Mouse (Mus musculus) kidney, embryonic 16.5 days (tissue): ENCODE data around the gene Fignl2. TPM values are rescaled to one million over a fixed set of nuclear protein-coding genes. Genes with fewer than 3 reads are reported as not detected.

Source experiments
- ATAC-seq: fragments of 200-750 bp; cut with Nextera tagmentation; 2 replicates; pipeline ENCODE4 v1.8.0; 2017; ENCODE audit warnings: moderate TSS enrichment; ENCODE audit not compliant: low FRiP score, low TSS enrichment
- H3K27ac ChIP-seq: fragments of 300-500 bp; sonication (generic); 2 replicates; pipeline ENCODE4 v1.5.1; 2014; ENCODE audit warnings: low read length
- H3K27me3 ChIP-seq: fragments of 300-500 bp; sonication (generic); 2 replicates; pipeline ENCODE4 v1.6.1; 2014; ENCODE audit warnings: low read length, control low read depth, mixed read lengths; ENCODE audit not compliant: insufficient read depth
- H3K36me3 ChIP-seq: fragments of 300-500 bp; sonication (generic); 2 replicates; pipeline ENCODE4 v1.6.1; 2014; ENCODE audit warnings: low read length, control low read depth, mixed read lengths; ENCODE audit not compliant: insufficient read depth
- H3K4me1 ChIP-seq: fragments of 300-500 bp; sonication (generic); 2 replicates; pipeline ENCODE4 v1.6.1; 2014; ENCODE audit warnings: low read length, control low read depth, mixed read lengths; ENCODE audit not compliant: insufficient read depth
- H3K4me2 ChIP-seq: fragments of 300-500 bp; sonication (generic); replicated peaks from 2 replicates; pipeline ENCODE4 v1.6.1; 2014; ENCODE audit warnings: low read depth, low read length
- H3K4me3 ChIP-seq: fragments of 300-500 bp; sonication (generic); 2 replicates; pipeline ENCODE4 v1.5.1; 2014; ENCODE audit warnings: mild to moderate bottlenecking, low read length
- H3K9ac ChIP-seq: fragments of 300-500 bp; sonication (generic); replicated peaks from 2 replicates; pipeline ENCODE4 v1.6.1; 2014; ENCODE audit warnings: low read length
- H3K9me3 ChIP-seq: fragments of 300-500 bp; sonication (generic); 2 replicates; pipeline ENCODE4 v1.6.1; 2016; ENCODE audit warnings: low read length, control low read depth
- WGBS: fragments of 180-500 bp; shearing (Covaris S2); extraction: QIAGEN DNeasy Blood & Tissue Kit; methylation state at CpG from one replicate; pipeline ENCODE4 v1.1.7; 2014; 5-methylcytosine and 5-hydroxymethylcytosine counted together
- polyA plus RNA-seq: library from polyadenylated mRNA; unstranded; fragments of >200 nt; fragmentation: Nextera tagmentation; extraction: Ambion mirVana; gene quantifications from 2 replicates; pipeline ENCODE4 v1.2.1, GENCODE M21; 2015

Fignl2 gene
- polyA plus RNA-seq, 1 experiment from 2014 or later, result 0.35 TPM

DNA sequence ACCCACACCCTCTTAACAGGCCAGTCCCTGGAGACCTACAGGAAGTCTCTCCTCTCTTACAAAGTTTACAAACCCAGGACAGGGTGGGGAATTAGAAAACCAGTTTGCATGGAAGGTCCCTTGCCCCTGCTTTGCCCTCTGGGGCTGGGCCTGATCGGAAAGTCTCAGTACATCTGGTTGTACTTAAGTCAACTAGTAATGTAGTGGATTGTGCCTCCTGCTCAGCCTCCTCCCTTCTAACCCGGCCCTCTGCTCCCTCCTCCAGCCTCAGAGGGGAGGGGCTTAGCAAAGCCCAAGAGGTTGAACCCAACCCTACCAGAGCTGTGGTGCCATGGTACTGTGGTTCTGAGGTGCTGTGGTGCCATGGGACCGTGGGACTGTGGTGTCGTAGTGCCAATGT, 3.9 kb upstream of the Fignl2 start:
- ATAC-seq, result no peak
- H3K4me2 ChIP-seq, result no peak overlapping the region
- no peak overlapping the region for H3K4me3 ChIP-seq
- H3K27me3 ChIP-seq, result peaks cover 5% of the 10 kb centered on the region; the same call in 1 of the 2 replicates
- H3K36me3 ChIP-seq, result no peaks in the 10 kb centered on the region
- peaks cover 38% of the 10 kb centered on the region for H3K4me1 ChIP-seq
- 49% methylated on average over 4 of the region's 4 CpGs for WGBS
- no peak overlapping the region for H3K27ac ChIP-seq
- H3K9me3 ChIP-seq, result no peaks in the 10 kb centered on the region
- H3K9ac ChIP-seq, result no peak overlapping the region

DNA sequence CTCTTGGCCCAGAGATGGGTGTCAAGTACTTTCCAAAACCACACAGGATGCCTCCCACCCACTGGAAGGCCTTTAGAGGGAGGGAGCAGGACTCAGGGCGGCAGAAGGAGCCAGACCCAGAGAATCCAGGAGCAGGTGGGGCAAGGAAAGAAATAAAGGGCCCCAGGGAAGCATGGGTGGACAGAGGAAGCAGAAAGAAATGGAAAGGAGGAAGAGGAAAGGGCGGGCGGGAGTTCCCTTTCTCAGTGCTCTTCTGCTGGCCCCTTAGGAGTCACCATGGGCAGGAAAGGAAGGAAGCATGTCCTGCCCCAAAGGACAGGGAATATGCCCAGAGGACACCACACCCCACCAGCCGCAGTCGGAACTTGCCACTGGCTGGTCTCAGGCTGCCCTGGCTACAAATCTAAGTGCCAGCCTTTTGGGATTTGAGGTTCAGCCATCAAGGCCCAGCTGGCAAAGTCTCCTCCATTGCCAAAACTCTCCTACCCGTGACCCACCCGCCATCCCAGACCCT, 2.7 kb upstream of the Fignl2 start:
- H3K4me1 ChIP-seq, result peaks cover 47% of the 10 kb centered on the region
- H3K27ac ChIP-seq, result no peak overlapping the region
- no peaks in the 10 kb centered on the region for H3K27me3 ChIP-seq
- H3K36me3 ChIP-seq, result no peaks in the 10 kb centered on the region
- H3K9ac ChIP-seq, result no peak overlapping the region; the same call in 1 of the 2 replicates
- H3K4me3 ChIP-seq, result no peak overlapping the region
- 76% methylated on average over 7 of the region's 7 CpGs for WGBS
- no peaks in the 10 kb centered on the region for H3K9me3 ChIP-seq
- no peak for ATAC-seq
- no peak overlapping the region for H3K4me2 ChIP-seq

GRCm38 (mm10) chr15:101080031-101080520, 1.7 kb upstream of the Fignl2 start:
- H3K4me3 ChIP-seq, result no peak overlapping the region
- 0 out of 2 replicates have a peak overlapping the region, but pooled peaks have one; percentile 3 for H3K9ac ChIP-seq
- no peaks in the 10 kb centered on the region for H3K9me3 ChIP-seq
- H3K27ac ChIP-seq, result no peak overlapping the region
- no peaks in the 10 kb centered on the region for H3K27me3 ChIP-seq
- peaks cover 57% of the 10 kb centered on the region for H3K4me1 ChIP-seq
- no peak for ATAC-seq
- no peaks in the 10 kb centered on the region for H3K36me3 ChIP-seq
- no peak overlapping the region for H3K4me2 ChIP-seq
- 82% methylated on average over 9 of the region's 9 CpGs for WGBS

DNA sequence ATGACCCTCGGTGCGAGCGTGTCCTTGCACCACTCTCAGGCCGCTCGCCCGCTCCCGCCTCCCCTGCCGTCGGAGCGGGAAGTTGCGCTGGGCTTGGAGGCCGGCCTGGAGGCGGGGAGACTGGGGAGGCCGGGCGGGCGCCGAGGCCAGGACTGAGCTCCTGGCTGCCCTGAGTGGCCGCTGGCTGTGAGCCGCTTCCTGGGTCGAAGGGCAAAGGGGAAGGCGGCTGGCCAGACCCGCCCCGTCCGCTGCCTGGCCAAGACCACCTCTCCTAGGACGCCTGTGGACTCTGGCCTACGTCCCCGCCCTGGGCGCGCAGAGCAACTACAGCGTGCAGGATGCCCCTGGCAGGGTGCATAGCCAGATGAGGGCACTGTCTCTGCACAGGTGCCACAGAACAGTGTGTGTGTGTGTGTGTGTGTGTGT, 377 bp upstream of the Fignl2 start:
- H3K9me3 ChIP-seq, result no peaks in the 10 kb centered on the region
- H3K4me3 ChIP-seq, result peak overlapping the region; percentile 81
- WGBS, result 0% methylated on average over 21 of the region's 30 CpGs
- H3K27ac ChIP-seq, result peak overlapping the region; percentile 97
- H3K27me3 ChIP-seq, result no peaks in the 10 kb centered on the region
- peak overlapping the region; percentile 80 for H3K4me2 ChIP-seq
- peak; percentile 88 for ATAC-seq
- H3K9ac ChIP-seq, result peak overlapping the region; percentile 96
- H3K4me1 ChIP-seq, result peaks cover 65% of the 10 kb centered on the region
- no peaks in the 10 kb centered on the region for H3K36me3 ChIP-seq

GRCm38 (mm10) chr15:101077001-101077812, 1.2 kb downstream of the Fignl2 start:
- Histone ChIP-seq H3K27me3 (no peaks in the 10 kb centered on the region), H3K9ac (peak overlapping the region; percentile 96), H3K4me1 (peaks cover 78% of the 10 kb centered on the region), H3K4me2 (peak overlapping the region; percentile 80), H3K9me3 (no peaks in the 10 kb centered on the region), H3K36me3 (no peaks in the 10 kb centered on the region), H3K27ac (peak overlapping the region; percentile 97), H3K4me3 (peak overlapping the region; percentile 81)
- under 1% methylated on average over 34 of the region's 34 CpGs for WGBS
- ATAC-seq, result 0 out of 2 replicates have a peak, but pooled peaks have one; percentile 0

DNA sequence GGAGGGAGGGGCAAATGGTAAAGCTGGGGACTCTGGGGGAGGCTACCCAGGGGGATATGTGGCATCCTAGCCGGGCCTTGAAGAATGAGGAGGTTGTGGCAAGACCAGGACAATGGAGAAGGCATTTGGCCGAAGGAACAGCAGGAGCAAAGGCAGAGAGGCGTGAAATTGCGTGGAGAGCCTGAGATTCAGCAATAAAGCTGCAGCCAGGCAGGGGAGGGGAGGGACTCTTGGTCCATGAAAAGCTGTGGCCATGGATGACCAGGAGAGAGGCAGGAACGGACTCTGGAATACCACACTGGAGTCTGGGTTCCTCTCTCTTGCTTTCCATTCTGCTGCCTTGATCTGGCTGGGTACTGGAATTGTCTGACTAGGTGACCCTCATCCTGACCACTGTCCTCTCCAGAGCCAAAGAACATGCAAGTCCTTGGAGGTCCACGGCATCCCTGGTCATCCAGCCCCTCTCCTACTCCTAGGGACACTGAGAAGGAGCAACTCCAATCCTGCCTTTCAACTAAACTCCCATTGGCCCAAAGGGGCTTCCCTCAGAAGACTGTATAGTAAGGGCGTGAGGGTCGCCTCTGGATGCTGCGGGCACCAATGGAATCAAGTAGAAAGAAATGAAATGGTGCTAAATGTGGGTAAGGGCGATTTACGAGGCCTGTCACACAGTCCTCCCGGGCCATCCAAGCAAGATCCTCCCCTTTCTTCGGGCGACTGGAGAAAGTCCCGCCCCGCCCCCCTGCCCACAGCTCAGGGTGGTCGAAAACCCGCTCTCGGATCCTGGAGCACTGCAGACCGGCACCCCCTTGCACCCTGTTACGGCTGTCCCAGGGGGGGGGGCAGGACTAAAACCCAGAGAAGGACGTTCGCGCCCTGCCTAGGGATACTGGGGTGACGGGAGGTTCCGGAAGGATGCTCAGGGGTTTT, 2.0 kb downstream of the Fignl2 start:
- ATAC-seq, result no peak

DNA sequence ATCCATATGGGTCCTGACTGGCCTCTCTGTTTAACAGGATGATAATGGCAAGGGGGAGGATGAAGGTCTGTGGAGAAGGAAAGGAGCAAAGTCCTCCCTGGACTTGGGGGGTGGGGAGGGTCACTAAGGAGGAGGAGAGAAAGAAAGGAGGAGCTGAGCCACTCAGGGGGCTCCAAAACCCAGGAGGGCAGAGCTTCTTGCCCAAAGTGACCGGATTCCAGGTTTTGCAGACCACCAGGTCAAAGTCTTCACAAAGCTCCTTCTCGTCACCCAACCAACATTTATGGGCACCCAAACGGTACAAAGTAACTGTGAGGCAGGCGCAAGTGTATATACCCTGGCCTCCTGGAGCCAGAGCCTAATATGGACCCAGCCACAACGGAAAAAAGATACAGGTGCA, 2.7 kb downstream of the Fignl2 start:
- Histone ChIP-seq H3K27me3 (no peaks in the 10 kb centered on the region), H3K27ac (peak overlapping the region; percentile 97), H3K4me1 (peaks cover 79% of the 10 kb centered on the region), H3K9me3 (no peaks in the 10 kb centered on the region), H3K4me2 (peak overlapping the region; percentile 80), H3K4me3 (peak overlapping the region; percentile 81), H3K36me3 (no peaks in the 10 kb centered on the region), H3K9ac (peak overlapping the region; percentile 96)
- 23% methylated on average over 5 of the region's 5 CpGs for WGBS
- no peak for ATAC-seq

More for the DNA sequence above, 2.0 kb downstream of the Fignl2 start:
- no peaks in the 10 kb centered on the region for H3K27me3 ChIP-seq
- H3K27ac ChIP-seq, result peak overlapping the region; percentile 97
- H3K9ac ChIP-seq, result peak overlapping the region; percentile 96
- peak overlapping the region; percentile 80 for H3K4me2 ChIP-seq
- peak overlapping the region; percentile 81 for H3K4me3 ChIP-seq
- H3K4me1 ChIP-seq, result peaks cover 78% of the 10 kb centered on the region
- no peaks in the 10 kb centered on the region for H3K9me3 ChIP-seq
- H3K36me3 ChIP-seq, result no peaks in the 10 kb centered on the region
- WGBS, result 6% methylated on average over 25 of the region's 26 CpGs

DNA sequence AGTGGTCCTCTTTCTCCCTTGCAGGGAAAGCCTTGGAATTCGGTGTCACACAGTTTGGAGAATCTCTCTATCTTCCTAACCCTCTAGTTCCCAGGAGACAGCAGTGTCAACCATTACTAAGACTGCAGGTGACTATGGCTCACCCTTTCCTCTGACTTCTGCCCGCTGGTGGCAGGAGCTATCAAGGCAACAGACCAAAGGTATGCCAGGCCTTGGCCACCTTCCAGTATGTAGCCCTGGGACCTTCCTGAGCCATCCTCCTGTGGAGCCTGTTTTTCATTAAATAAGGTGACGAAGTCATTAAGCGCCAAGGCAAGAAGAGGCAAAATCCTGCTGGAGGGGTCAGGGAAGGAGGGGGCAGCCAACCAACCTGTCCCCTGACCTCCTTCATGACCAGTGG, 3.2 kb downstream of the Fignl2 start:
- H3K4me2 ChIP-seq, result peak overlapping the region; percentile 80; the same call in 1 of the 2 replicates
- H3K4me3 ChIP-seq, result no peak overlapping the region
- H3K9ac ChIP-seq, result no peak overlapping the region
- no peaks in the 10 kb centered on the region for H3K36me3 ChIP-seq
- peak overlapping the region; percentile 97 for H3K27ac ChIP-seq
- no peak for ATAC-seq
- no peaks in the 10 kb centered on the region for H3K27me3 ChIP-seq
- 61% methylated on average over 4 of the region's 4 CpGs for WGBS
- peaks cover 80% of the 10 kb centered on the region for H3K4me1 ChIP-seq
- H3K9me3 ChIP-seq, result no peaks in the 10 kb centered on the region

- 82% methylated on average over 5 of the region's 5 CpGs for WGBS
- ATAC-seq, result no peak
- no peaks in the 10 kb centered on the region for H3K27me3 ChIP-seq
- no peak overlapping the region for H3K4me3 ChIP-seq
- H3K9me3 ChIP-seq, result no peaks in the 10 kb centered on the region
- peaks cover 82% of the 10 kb centered on the region for H3K4me1 ChIP-seq
- H3K36me3 ChIP-seq, result no peaks in the 10 kb centered on the region
- H3K4me2 ChIP-seq, result no peak overlapping the region
- H3K9ac ChIP-seq, result no peak overlapping the region
- H3K27ac ChIP-seq, result peak overlapping the region; percentile 26; the same call in 1 of the 2 replicates
These were observed 4.3 kb downstream of the Fignl2 start for GRCm38 (mm10) chr15:101074067-101074466.
